Mouse (Mus musculus): ENCODE results near the gene A730061H03Rik.

GRCm38 (mm10) chr14:55527940-55528339 lies 32.3 kb downstream of the A730061H03Rik start:
- TF ChIP-seq CTCF (IDR thresholded peaks at IDR 0.05; ENCODE audit: low read depth, low read length) (0 out of 2 replicates have a peak, but pooled peaks have one; percentile 27), GATA1 (IDR thresholded peaks at IDR 0.05; ENCODE audit: borderline replicate concordance, low read length) (no peak), GATA2 (IDR thresholded peaks at IDR 0.05; ENCODE audit: borderline replicate concordance, low read depth, low read length) (no peak)

Data from G1E (cell line).